Mouse (Mus musculus): ENCODE results near the gene Gfra1.

The Gfra1 gene

DNA sequence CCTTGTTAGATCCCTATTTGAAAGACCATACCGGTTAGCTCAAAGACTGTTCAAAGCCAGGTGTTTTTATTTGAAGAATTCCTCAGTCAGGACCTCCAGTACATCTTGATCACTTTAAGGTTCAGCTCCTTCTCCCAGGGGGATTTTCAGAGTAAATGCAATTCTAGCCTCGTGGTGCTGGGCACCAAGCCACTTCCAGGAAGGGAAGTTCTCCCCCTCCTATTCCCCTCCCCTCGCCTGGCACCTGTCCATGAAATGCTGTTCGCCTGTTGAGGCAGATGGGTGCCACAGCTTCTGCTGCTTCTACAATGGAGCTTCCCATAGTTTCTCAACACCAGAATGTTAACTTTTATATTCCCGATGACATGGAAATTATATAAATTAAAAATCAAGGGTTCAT lies 139.2 kb downstream of the Gfra1 start:
- no peak for DNase-seq (ENCODE audit: low spot score)

DNA sequence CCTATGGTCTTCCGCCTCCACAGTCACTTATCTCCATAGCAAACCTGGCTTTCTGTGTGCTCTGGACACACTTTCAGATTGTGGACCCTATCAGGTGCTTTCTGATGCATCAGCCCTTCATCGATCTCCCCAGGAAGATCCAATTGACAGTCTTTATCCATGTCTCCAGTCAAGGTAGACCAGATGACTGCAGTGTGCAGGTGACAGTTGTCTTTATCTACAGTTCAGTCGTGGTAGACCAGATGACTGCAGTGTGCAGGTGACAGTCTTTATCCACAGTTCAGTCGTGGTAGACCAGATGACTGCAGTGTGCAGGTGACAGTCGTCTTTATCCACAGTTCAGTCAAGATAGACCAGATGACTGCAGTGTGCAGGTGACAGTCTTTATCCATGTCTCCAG lies 140.0 kb downstream of the Gfra1 start:
- no peak for DNase-seq (ENCODE audit: low spot score)

GRCm38 (mm10) chr19:58314631-58315030 lies 141.1 kb downstream of the Gfra1 start:
- DNase-seq (ENCODE audit: low spot score): no peak

DNA sequence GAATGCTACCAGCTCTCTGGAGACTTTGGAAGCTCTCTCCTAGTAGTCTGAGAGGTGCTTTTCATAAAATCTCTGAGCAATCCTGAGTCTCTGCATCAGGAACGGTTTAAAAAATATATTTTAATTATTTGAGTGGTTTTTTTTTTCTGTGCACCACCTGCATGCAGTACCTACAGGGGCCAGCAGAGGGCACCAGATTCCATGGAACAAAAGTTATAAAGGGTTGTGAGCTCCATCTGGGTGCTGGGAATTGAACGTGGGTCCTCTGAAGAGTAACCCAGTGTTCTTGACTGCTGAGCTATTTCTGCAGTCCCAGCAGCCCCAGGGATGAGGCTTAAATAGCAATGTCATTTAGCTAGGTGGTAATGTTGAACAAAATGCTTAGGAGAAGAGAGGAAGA lies 141.9 kb downstream of the Gfra1 start:
- DNase-seq (ENCODE audit: low spot score): no peak

GRCm38 (mm10) chr19:58312492-58312891 lies 143.2 kb downstream of the Gfra1 start:
- DNase-seq (ENCODE audit: low spot score): no peak

DNA sequence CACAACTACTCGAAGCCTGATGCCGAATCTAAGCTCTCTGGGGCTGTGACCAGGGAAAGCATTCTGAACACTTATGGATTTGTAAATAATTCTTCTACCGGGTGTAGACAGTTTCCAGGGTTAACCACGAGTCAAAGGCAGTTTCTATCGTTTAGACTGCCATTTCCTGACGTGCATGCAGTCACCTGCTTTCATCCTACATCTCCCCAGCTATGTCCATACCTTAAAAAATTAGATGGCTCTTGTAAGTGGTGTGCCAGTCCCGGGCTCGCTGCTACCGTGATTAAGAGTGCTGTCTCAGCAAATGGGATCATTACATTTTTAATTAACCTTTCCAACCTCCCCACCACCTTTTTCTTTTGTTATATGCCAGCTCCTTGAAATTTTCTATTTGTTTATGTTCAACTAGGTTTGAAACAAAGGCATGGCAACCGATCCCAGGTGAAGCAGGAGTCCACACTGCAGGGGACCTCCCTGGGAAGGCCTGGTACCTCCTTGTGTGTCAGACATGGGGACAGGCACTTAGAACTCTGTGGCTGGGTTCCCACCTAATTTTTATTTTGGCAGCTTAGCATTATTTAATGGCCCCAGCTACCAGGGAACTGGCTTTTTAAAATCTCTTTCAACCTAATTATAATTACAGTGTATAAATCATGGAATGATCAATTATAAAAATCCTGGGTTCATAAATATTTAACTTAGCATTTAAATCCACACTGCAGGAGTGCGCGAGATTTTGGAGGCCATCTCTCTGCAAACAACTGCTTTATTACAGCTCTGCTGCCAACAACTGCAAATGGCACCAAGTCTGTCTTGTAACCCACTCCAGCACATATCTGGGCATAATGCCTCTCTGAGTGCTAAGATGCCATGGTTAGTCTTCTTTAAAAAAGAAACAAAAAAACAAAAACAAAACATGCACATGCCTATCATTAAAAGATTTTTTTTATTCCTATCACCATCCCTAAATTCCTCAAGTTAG lies 145.1 kb downstream of the Gfra1 start:
- DNase-seq (ENCODE audit: low spot score): no peak

GRCm38 (mm10) chr19:58309620-58310275 lies 146.0 kb downstream of the Gfra1 start:
- DNase-seq (ENCODE audit: low spot score): no peak

DNA sequence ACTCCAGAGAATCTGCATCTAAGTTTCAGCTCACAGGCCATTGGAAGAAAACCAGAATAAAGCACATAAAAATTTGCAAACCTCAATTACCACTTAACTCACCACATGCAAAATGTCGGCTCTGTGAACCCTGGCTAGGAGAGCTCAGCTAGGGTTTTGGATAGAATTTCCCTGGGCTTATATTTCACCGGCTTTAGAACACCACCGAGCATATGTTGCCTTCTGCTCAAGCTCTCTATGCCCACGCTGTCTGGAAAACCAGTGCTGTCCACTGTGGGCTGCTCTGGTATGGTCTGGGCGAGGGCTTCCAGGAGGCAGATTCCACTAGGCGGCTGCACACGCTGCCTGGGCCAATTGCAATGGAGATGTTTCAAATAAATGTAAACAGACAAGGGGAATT lies 154.6 kb downstream of the Gfra1 start:
- no peak for DNase-seq (ENCODE audit: low spot score)

DNA sequence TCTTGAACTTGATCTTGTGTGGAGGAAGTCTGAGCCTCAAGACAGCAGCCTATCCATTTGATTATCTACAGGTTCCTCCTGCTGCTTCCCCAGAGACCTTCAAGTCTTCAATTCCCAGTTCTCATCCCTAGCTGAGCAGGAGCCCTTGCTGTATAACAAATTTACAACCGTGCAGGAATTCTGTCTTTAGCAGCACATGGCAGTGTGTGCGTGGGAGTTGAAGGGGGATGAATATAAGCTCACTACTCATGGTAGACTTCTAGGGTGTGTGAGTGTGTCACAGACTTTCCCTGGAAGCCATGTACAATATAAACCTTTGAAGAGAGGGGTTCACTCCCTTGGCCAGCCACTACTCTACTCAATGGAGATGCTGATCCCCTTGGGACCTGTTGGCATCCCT lies 157.8 kb downstream of the Gfra1 start:
- DNase-seq (ENCODE audit: low spot score): no peak

- no peak for DNase-seq (ENCODE audit: low spot score)
Measured at GRCm38 (mm10) chr19:58296842-58297190, 158.9 kb downstream of the Gfra1 start.

DNA sequence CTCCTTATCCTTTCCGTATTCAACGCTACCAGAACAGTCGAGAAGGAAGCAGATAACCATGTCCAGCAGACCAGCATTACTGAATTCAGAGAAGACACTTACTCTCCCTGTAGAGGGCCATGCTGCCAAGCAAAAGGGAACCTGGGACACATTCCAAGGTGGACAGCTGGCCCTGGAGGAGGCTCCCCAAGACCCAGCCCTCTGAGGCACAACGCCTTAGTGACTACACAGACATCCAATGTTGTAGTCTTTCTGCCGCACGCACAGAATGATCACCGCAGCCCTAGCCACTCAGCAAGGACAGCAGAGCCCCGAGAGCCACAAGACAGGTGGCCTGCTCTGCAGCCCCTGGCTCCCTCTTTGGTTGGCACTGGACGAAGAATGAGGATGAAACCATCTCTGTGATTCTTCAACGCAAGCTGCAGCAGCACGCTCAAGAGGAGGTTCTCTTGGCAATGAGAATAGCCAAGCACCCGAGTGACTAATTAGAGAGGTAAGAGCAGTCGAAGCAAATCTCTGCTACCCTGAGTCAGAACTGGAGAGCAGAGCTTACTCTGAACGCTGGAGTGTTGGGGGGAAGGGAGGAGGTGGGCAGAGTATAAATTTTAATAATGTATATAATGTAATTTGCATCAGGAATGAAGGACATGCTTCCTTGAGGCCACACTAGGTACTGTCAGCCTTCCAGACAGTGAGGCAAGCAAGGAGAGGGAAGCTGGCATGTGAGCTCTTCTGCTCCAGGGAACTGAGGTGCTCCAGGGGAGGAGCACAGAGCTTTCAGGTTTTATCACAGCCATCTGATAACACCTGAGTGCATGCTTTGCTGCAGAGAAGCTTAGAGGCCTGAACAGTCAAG lies 159.5 kb downstream of the Gfra1 start:
- DNase-seq (ENCODE audit: low spot score): no peak

- no peak for DNase-seq (ENCODE audit: low spot score)
Measured at GRCm38 (mm10) chr19:58288145-58288544, 167.6 kb downstream of the Gfra1 start.

DNA sequence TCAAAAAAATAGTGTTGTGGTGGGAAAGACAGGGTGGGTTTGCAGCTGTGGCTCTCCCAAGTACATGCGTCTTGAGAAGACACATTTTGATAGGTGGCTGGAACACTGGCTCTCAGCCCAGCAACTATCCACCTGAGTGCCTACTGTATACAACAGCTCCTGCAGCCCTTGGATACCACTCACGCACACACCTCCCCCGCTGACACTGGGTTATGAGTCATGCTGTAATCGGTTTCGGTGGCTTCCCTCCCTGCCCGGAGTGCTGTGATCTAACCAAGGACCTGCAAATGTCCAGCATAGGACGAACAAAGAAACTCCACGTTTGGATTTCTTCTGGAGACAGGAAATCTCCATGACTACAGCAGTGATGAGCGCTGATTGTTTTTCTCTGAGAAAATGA lies 180.4 kb downstream of the Gfra1 start:
- DNase-seq (ENCODE audit: low spot score): no peak

DNA sequence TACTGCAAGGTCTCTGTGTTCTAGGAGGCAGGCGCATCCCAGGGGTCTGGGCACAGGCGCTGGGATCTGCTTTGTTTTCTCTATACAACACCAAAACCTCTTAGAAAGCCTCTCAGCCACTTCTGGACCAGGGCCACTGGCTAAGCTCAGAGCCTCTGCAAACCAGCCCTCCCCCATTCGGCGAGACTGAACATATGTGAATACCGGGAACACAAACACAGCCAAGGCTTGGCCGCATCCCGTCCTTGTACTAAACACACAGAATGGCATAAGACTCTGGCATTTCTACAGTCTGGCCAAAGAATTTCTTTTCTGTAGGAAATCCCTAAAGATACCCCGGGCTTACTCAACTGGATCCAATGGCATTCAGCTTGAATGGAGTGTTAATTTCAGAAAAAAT lies 183.9 kb downstream of the Gfra1 start:
- no peak for DNase-seq (ENCODE audit: low spot score)

GRCm38 (mm10) chr19:58270778-58271177 lies 184.9 kb downstream of the Gfra1 start:
- no peak for DNase-seq (ENCODE audit: low spot score)

DNA sequence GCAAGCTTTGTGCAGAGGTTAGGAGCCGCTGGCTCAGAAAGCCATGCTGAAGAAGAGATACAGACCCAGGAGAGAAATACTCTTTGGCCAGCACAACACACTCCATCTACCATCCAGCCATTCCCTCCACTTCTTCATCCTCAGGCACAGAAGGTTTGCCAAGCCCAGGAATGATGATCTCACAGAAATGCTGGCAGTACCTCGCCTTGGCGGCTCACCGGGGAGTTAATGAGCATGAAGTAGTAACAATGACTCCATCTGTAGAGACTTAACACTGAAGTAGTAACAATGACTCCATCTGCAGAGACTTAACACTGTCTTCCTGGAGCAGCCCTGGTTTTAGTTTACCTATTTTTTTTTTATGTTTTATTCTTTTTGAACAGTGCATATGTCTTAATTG lies 187.2 kb downstream of the Gfra1 start:
- no peak for DNase-seq (ENCODE audit: low spot score)

- DNase-seq (ENCODE audit: low spot score): no peak
Measured at GRCm38 (mm10) chr19:58266600-58266999, 189.1 kb downstream of the Gfra1 start.

DNA sequence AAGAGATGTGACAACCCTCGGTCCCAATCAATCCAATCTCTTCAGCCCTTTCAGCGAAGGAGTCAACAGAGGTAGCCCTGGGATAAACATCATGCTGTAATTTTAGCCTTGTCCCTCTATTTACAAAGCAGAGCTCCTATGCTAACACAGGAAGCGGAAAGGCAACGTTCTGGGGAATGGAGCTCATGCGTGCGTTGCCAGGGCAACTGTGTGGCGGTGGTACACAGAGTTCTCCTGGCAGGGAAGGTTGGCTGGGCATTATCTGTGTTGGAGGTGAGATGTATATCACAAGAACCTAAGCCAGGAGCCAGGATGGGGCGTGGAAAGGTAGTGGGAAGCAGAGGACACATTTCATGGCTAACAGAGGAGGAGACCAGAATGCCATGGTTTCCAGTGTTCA lies 194.8 kb downstream of the Gfra1 start:
- DNase-seq (ENCODE audit: low spot score): no peak

- no peak for DNase-seq (ENCODE audit: low spot score)
Measured at GRCm38 (mm10) chr19:58259250-58259649, 196.5 kb downstream of the Gfra1 start.

DNA sequence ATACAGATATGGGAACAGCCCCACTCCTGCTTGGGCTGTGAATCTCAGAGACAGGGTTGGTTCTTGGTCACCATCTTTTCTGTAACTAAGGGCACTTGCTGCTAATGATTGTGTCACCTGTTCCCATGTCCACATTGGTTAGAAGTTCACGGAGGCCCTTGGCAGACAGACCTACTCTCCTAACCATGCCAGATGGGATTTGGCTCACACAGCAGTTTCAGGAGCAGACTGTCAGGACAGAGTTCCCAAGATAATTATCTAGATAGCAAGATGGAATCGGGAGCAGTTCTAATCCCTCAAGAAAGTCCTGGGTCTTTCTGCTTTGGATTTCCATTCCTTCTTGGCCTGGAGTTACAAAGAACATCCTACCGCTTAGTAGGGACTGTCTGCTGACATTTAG lies 199.2 kb downstream of the Gfra1 start:
- DNase-seq (ENCODE audit: low spot score): no peak

GRCm38 (mm10) chr19:58255394-58255793 lies 200.3 kb downstream of the Gfra1 start:
- DNase-seq (ENCODE audit: low spot score): no peak

- DNase-seq (ENCODE audit: low spot score): no peak
Measured at GRCm38 (mm10) chr19:58254172-58254571, 201.5 kb downstream of the Gfra1 start.

DNA sequence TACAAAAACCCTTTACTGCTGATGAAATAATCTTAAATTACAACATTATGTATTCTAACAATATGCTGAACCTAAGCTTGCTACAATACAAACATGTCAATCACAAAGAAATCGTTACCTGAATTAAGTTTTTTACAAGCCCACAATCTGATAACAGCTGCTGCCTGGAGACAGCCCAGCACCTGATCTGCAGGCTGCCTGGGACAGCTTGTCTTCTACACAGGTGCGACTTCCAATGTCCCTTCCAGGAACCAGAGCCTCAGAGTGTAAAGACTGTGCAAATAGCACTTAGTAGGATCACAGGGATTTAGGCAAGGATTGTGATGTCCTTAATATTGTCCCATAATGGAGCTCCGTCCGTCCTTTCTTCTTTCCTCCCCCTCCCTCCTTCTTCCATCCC lies 204.0 kb downstream of the Gfra1 start:
- no peak for DNase-seq (ENCODE audit: low spot score)

Measured in yolk sac, embryonic 10.5 days (tissue).